Mouse (Mus musculus) G1E (cell line): ENCODE measurements around the gene B3galnt1. TPM values are rescaled to one million over a fixed set of nuclear protein-coding genes. Genes with fewer than 3 reads are reported as not detected.

Experiments used
- ATAC-seq: 2 replicates; pipeline ENCODE4 v1.8.0; 2016; ENCODE audit warnings: mild to moderate bottlenecking; ENCODE audit not compliant: insufficient number of reproducible peaks, poor library complexity, low FRiP score, severe bottlenecking; ENCODE audit errors: extremely low read depth
- DNase-seq: peaks from one replicate; pipeline ENCODE4 v3.0.0; 2012; ENCODE audit warnings: low spot score
- H3K27me3 ChIP-seq: 2 replicates; pipeline ENCODE4 v1.6.1; 2012; ENCODE audit warnings: mild to moderate bottlenecking, low read length, inconsistent platforms; ENCODE audit not compliant: insufficient read depth
- H3K36me3 ChIP-seq: replicated peaks from 2 replicates; pipeline ENCODE3; 2012; ENCODE audit warnings: mild to moderate bottlenecking, inconsistent platforms
- H3K4me1 ChIP-seq: 2 replicates; pipeline ENCODE4 v1.6.1; 2012; ENCODE audit warnings: low read depth, low read length, inconsistent platforms, mixed read lengths; ENCODE audit not compliant: insufficient read depth
- H3K4me3 ChIP-seq: 2 replicates; pipeline ENCODE4 v1.5.1; 2012; ENCODE audit warnings: low read depth, mild to moderate bottlenecking, inconsistent platforms, low read length, moderate library complexity, mixed read lengths
- H3K9me3 ChIP-seq: replicated peaks from 2 replicates; pipeline ENCODE4 v1.6.1; 2012; ENCODE audit warnings: inconsistent platforms
- CTCF ChIP-seq: IDR thresholded peaks from 2 replicates; pipeline ENCODE4 v1.5.1; 2012; ENCODE audit warnings: low read depth, low read length, inconsistent platforms, mixed read lengths
- GATA1 ChIP-seq: IDR thresholded peaks from 2 replicates; pipeline ENCODE4 v1.6.1; 2012; ENCODE audit warnings: borderline replicate concordance, low read length, inconsistent platforms, mixed read lengths
- GATA2 ChIP-seq: IDR thresholded peaks from 2 replicates; pipeline ENCODE4 v1.6.1; 2012; ENCODE audit warnings: low read depth, low read length, inconsistent platforms, borderline replicate concordance
- POLR2AphosphoS5 ChIP-seq: IDR thresholded peaks from 2 replicates; pipeline ENCODE4 v1.6.1; 2012; ENCODE audit warnings: low read depth, low read length, inconsistent platforms; ENCODE audit not compliant: insufficient replicate concordance
- TAL1 ChIP-seq: conservative IDR thresholded peaks from 2 replicates; pipeline ENCODE4 v1.6.1; 2012; ENCODE audit warnings: low read depth, low read length, inconsistent platforms, mixed read lengths
- polyA plus RNA-seq: library from polyadenylated mRNA; stranded (reverse); fragments of >175 nt; gene quantifications from 2 replicates; pipeline ENCODE4 v1.2.3, GENCODE M21; 2012
- total RNA-seq, 2 experiments: library from RNA; stranded (forward) in 1 of 2; stranded (reverse) in 1 of 2; fragments of 200-1000 nt in 1 of 2; fragments of >200 nt in 1 of 2; fragmentation: Nextera tagmentation in 1 of 2; gene quantifications; 2 replicates each; pipeline ENCODE4 v1.2.3; 2014 to 2017

The B3galnt1 gene
- total RNA-seq (2014; fragmentation: Nextera tagmentation): not detected in 2 replicates
- total RNA-seq (2017): not detected in 2 replicates
- polyA plus RNA-seq: not detected in 2 replicates

DNA sequence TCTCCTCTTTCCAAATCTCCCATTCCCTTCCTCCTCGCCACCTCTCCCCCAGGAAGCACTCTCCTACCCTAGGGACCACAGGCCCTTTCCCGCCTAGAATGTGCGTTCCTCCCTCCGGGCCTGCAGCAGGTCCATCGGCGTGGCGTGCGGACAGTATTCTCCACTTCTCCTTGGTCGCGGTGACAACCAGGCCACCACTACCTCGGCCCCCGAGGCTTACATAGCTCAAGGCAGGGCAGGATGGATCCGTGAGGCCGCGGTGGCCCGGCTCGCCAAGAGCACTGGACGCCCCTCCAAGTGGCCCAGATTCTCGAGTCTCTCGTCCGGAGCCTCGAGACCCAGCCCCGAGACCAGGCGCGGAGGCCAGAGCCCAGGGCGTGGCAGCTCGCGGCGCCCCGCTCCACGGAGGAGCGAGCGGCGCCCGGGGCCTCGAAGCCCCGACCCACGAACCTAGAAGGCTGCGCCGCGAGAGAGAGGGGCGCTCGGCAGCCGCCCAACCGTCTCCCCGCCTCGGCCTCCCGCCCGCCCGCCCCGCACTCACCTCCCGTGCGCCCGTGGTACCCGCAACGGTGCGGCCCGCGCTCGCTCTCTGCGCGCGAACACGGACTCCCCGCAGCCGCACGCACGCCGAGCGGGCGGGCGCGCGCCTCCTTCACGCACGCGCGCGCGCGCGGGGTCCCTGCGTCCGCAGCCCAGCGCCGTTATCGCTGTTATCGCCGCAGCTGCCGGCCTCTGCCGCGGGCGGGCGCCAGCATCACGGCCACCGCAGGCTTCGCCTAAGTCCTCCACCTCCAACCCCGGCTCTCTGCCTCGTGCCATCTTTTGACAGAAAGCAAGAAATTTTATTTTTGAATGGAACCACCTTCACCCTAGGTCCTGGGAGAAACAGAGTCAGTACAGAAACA is at the start of gene B3galnt1:
TSS of gene B3galnt1 (minus strand) at position 700 of the 905 bp plus-strand sequence.
- no peaks in the 10 kb centered on the region; the same call in 1 of the 2 replicates for H3K9me3 ChIP-seq
- no peaks in the 10 kb centered on the region for H3K4me1 ChIP-seq
- ATAC-seq: no peak
- TF ChIP-seq TAL1 (no peak), GATA1 (no peak), POLR2AphosphoS5 (no peak), CTCF (no peak), GATA2 (no peak)
- H3K4me3 ChIP-seq: no peak within 1 kb of the TSS
- H3K36me3 ChIP-seq: no peaks in the 10 kb centered on the region
- H3K27me3 ChIP-seq: peaks cover 2% of the 10 kb centered on the region; the same call in 1 of the 2 replicates
- no peak for DNase-seq

DNA sequence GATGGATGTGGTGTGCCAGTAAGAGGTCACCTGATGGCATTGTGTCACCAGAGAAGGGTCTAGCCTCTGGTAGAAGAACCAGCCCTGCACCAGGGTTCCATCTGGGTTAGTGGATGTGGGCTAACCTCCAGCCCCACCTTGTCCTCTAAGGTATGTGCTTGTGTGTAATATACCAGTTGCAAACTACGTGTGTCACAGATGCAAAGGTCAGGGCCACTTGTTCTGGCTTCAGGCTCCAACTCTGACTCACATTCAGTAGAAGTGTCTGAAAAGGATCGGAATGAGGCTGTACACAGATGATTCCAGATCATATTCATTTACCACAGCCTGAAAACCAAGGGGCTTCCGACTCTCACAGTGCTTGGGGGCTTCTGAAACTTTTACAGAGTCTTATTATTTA is 35.8 kb upstream of the B3galnt1 start:
- Histone ChIP-seq H3K4me1 (no peaks in the 10 kb centered on the region), H3K9me3 (no peaks in the 10 kb centered on the region), H3K36me3 (no peaks in the 10 kb centered on the region), H3K4me3 (no peak overlapping the region), H3K27me3 (0 out of 2 replicates have a peak, but pooled peaks cover 4% of the 10 kb centered on the region)
- DNase-seq: no peak
- no peak for ATAC-seq
- TF ChIP-seq GATA1 (no peak), POLR2AphosphoS5 (no peak), GATA2 (no peak), CTCF (no peak), TAL1 (no peak)

DNA sequence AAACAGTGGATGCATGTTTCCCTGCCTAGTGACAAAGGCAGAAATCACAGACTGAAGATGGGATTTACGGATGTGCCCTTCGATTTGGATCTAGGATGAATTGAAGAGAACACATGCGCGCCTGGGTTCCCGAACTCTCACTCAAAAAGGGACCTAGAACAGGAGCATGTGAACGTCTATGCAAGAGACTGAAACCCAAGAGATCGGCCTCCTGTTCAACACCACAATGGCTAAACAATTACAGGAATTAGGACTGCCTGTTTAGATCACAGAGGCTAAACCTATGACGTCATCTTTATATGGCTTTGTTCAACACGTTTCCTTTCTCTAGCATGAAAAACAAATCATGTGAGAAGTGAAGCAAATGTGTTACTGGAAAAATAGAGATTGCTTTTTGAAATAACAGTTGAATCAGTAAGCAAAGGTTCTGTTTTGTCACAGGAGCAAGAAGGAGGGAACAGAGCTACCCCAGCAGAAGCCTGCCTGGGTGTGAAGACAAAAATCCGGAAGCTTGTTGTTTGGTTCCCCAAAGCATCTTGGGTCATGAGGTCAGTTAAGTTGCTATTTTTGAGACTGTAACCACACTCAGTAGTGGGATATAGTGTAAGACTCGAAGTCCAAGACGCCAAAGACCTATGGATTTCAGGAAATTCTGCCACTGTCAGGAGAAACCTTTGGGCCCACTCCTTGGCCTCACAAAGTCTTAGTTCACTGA is 35.1 kb upstream of the B3galnt1 start:
- Histone ChIP-seq H3K4me1 (no peaks in the 10 kb centered on the region), H3K4me3 (no peak overlapping the region), H3K36me3 (no peaks in the 10 kb centered on the region), H3K9me3 (no peaks in the 10 kb centered on the region), H3K27me3 (0 out of 2 replicates have a peak, but pooled peaks cover 4% of the 10 kb centered on the region)
- ATAC-seq (no peak), DNase-seq (no peak)
- TF ChIP-seq CTCF: no peak
- no peak for TF ChIP-seq TAL1
- TF ChIP-seq GATA1: no peak
- TF ChIP-seq GATA2: no peak
- TF ChIP-seq POLR2AphosphoS5: no peak

DNA sequence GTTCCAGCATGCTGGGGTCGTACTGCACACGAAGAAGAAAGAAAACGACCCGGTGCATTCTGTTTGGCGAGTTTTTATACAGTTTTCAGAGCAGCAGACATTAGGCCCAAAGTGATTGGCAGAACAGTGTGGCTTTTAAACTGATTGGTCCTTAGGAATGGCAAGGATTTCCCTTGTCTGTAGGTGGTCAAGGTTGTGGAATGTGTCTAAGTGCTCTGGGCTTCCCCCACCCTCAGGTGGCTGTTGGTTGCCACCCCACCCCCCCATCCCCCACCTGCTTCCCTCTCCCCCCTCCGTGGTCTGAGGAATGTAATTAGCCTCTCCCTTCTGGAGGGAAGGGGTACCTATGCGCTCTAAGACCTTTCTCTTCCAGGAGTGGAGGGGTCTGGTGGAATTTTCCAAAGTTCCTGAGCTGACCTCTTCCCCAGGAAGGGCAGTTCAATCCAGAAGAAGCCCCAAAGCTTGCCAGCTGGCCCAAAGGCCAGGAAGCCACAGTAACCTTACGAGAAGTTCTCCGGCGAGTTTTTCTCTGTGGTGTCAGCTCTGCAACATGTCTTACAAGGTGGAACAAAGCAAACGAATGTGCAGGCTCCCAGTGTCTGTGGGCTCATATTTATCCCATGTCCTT is 28.3 kb upstream of the B3galnt1 start:
- Histone ChIP-seq H3K36me3 (no peaks in the 10 kb centered on the region), H3K4me1 (no peaks in the 10 kb centered on the region), H3K9me3 (no peaks in the 10 kb centered on the region), H3K4me3 (no peak overlapping the region), H3K27me3 (0 out of 2 replicates have a peak, but pooled peaks cover 4% of the 10 kb centered on the region)
- DNase-seq: no peak
- no peak for ATAC-seq
- TF ChIP-seq GATA1 (no peak), POLR2AphosphoS5 (no peak), CTCF (no peak), TAL1 (no peak), GATA2 (no peak)

DNA sequence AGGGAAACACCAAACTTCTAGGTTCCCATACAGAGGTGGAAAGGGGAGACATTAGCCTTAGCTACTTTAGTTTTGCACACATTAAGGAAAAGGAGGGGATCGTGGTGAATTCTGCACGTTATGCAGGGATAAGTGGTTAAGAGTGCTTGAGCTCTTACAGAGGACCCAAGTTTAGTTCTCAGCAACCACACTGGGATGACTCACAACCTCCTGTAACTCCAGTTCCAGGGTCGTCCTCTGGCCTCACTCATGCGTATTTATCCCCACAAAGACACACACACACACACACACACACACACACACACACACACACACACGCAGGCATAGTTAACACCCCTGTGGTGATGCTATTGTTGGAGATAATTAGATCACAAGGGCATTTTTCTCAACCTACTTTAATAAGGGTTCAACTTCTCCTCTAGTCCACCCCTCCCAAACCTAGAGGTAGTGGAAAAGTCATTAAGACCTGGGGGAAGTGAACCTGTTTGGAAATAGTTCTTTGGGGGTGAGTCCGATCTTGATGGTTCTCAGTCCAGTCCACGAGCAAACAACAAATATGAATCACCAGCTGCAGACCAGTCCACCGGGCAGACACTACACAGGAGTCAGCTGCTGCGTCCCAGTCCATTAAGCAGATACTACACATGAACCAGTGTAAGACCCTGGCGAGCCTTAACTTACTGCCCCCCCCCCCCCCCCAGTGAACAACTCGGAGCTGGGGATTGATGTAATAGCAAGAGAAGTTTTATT is 27.6 kb upstream of the B3galnt1 start:
- Histone ChIP-seq H3K4me3 (no peak overlapping the region), H3K4me1 (no peaks in the 10 kb centered on the region), H3K27me3 (0 out of 2 replicates have a peak, but pooled peaks cover 4% of the 10 kb centered on the region), H3K9me3 (no peaks in the 10 kb centered on the region), H3K36me3 (no peaks in the 10 kb centered on the region)
- TF ChIP-seq GATA1 (no peak), POLR2AphosphoS5 (no peak), GATA2 (no peak), CTCF (no peak), TAL1 (no peak)
- no peak for DNase-seq
- no peak for ATAC-seq
